Mouse (Mus musculus): ENCODE data around the gene Olfr1090. TPM values are rescaled to one million over a fixed set of nuclear protein-coding genes. Genes with fewer than 3 reads are reported as not detected.

The Olfr1090 gene
- total RNA-seq (2015) (not detected in 2 replicates), total RNA-seq (2017) (not detected in 2 replicates)

- ATAC-seq (replicated peaks; ENCODE audit: poor library complexity): no peak
Measured at GRCm38 (mm10) chr2:86758893-86759292, at the start of gene Olfr1090. TSS of gene Olfr1090 (minus strand) at chr2:86758993.

- ATAC-seq (replicated peaks; ENCODE audit: poor library complexity): no peak
Measured at GRCm38 (mm10) chr2:86782179-86782578, 23.4 kb upstream of the Olfr1090 start, which contains the start of gene Olfr1093. TSS of gene Olfr1093 (plus strand) at chr2:86782479.

- ATAC-seq (replicated peaks; ENCODE audit: poor library complexity): no peak
Measured at GRCm38 (mm10) chr2:86761050-86761449, 2.3 kb upstream of the Olfr1090 start.

- ATAC-seq (replicated peaks; ENCODE audit: poor library complexity): no peak
Measured at GRCm38 (mm10) chr2:86733601-86734000, 25.2 kb downstream of the Olfr1090 start, which contains the start of gene Olfr1089. TSS of gene Olfr1089 (minus strand) at chr2:86733701.

Other genes with a start within 250 kb of the Olfr1090 start
- gene Olfr1079, start 216.5 kb downstream of the Olfr1090 start, total RNA-seq (2015): not detected in 2 replicates
- not detected in 2 replicates for gene Olfr1079, start 216.5 kb downstream of the Olfr1090 start, total RNA-seq (2017)
- not detected in 2 replicates for gene Olfr1080, start 200.8 kb downstream of the Olfr1090 start, total RNA-seq (2015)
- gene Olfr1080, start 200.8 kb downstream of the Olfr1090 start, total RNA-seq (2017): not detected in 2 replicates
- not detected in 2 replicates for gene Olfr1082, start 160.0 kb downstream of the Olfr1090 start, total RNA-seq (2015)
- gene Olfr1082, start 160.0 kb downstream of the Olfr1090 start, total RNA-seq (2017): not detected in 2 replicates
- gene Olfr1084, start 119.3 kb downstream of the Olfr1090 start, total RNA-seq (2015): not detected in 2 replicates
- not detected in 2 replicates for gene Olfr1084, start 119.3 kb downstream of the Olfr1090 start, total RNA-seq (2017)
- gene Olfr1085, start 97.0 kb downstream of the Olfr1090 start, total RNA-seq (2015): not detected in 2 replicates
- gene Olfr1085, start 97.0 kb downstream of the Olfr1090 start, total RNA-seq (2017): not detected in 2 replicates
- gene Olfr1086, start 78.9 kb downstream of the Olfr1090 start, total RNA-seq (2015): not detected in 2 replicates
- gene Olfr1086, start 78.9 kb downstream of the Olfr1090 start, total RNA-seq (2017): not detected in 2 replicates
- gene Olfr1087, start 60.6 kb downstream of the Olfr1090 start, total RNA-seq (2015): not detected in 2 replicates
- gene Olfr1087, start 60.6 kb downstream of the Olfr1090 start, total RNA-seq (2017): not detected in 2 replicates
- not detected in 2 replicates for gene Olfr1089, start 25.3 kb downstream of the Olfr1090 start, total RNA-seq (2015)
- gene Olfr1089, start 25.3 kb downstream of the Olfr1090 start, total RNA-seq (2017): not detected in 2 replicates
- not detected in 2 replicates for gene Olfr1093, start 23.5 kb upstream of the Olfr1090 start, total RNA-seq (2015)
- not detected in 2 replicates for gene Olfr1093, start 23.5 kb upstream of the Olfr1090 start, total RNA-seq (2017)
- gene Olfr141, start 51.0 kb upstream of the Olfr1090 start, total RNA-seq (2015): not detected in 2 replicates
- not detected in 2 replicates for gene Olfr141, start 51.0 kb upstream of the Olfr1090 start, total RNA-seq (2017)
- not detected in 2 replicates for gene Olfr1094, start 65.7 kb upstream of the Olfr1090 start, total RNA-seq (2015)
- not detected in 2 replicates for gene Olfr1094, start 65.7 kb upstream of the Olfr1090 start, total RNA-seq (2017)
- not detected in 2 replicates for gene Olfr1095, start 92.7 kb upstream of the Olfr1090 start, total RNA-seq (2015)
- not detected in 2 replicates for gene Olfr1095, start 92.7 kb upstream of the Olfr1090 start, total RNA-seq (2017)
- not detected in 2 replicates for gene Gm13723, start 115.8 kb upstream of the Olfr1090 start, total RNA-seq (2015)
- gene Gm13723, start 115.8 kb upstream of the Olfr1090 start, total RNA-seq (2017): not detected in 2 replicates
- not detected in 2 replicates for gene Olfr1097, start 133.2 kb upstream of the Olfr1090 start, total RNA-seq (2015)
- gene Olfr1097, start 133.2 kb upstream of the Olfr1090 start, total RNA-seq (2017): not detected in 2 replicates
- gene Olfr1098, start 165.6 kb upstream of the Olfr1090 start, total RNA-seq (2015): not detected in 2 replicates
- not detected in 2 replicates for gene Olfr1098, start 165.6 kb upstream of the Olfr1090 start, total RNA-seq (2017)
- not detected in 2 replicates for gene Olfr1099, start 201.7 kb upstream of the Olfr1090 start, total RNA-seq (2015)
- gene Olfr1099, start 201.7 kb upstream of the Olfr1090 start, total RNA-seq (2017): not detected in 2 replicates
- gene Olfr1100, start 221.0 kb upstream of the Olfr1090 start, total RNA-seq (2015): not detected in 2 replicates
- not detected in 2 replicates for gene Olfr1100, start 221.0 kb upstream of the Olfr1090 start, total RNA-seq (2017)
- gene Olfr1101, start 232.2 kb upstream of the Olfr1090 start, total RNA-seq (2015): not detected in 2 replicates
- not detected in 2 replicates for gene Olfr1101, start 232.2 kb upstream of the Olfr1090 start, total RNA-seq (2017)
- not detected in 2 replicates for gene Olfr1102, start 239.4 kb upstream of the Olfr1090 start, total RNA-seq (2015)
- gene Olfr1102, start 239.4 kb upstream of the Olfr1090 start, total RNA-seq (2017): not detected in 2 replicates